Mouse (Mus musculus): ENCODE data around the gene Olfr462. TPM values are rescaled to one million over a fixed set of nuclear protein-coding genes. Genes with fewer than 3 reads are reported as not detected.

The Olfr462 gene
- polyA plus RNA-seq, 1 experiment = not detected

- no peak overlapping the region for H3K4me3 ChIP-seq
- no peak for TF ChIP-seq MAX (IDR thresholded peaks at IDR 0.05; ENCODE audit: low read depth)
- TF ChIP-seq CEBPB (IDR thresholded peaks at IDR 0.05; ENCODE audit: insufficient read depth, poor library complexity, severe bottlenecking) = no peak
- no peak for TF ChIP-seq MYOD1 (IDR thresholded peaks at IDR 0.05; ENCODE audit: control insufficient read depth in 1 of 3, insufficient read length in 2 of 3, low read depth in 2 of 3)
- TF ChIP-seq POLR2AphosphoS2 (IDR thresholded peaks at IDR 0.05; ENCODE audit: insufficient read length, low read depth) = no peak
- TF ChIP-seq E2F4 (IDR thresholded peaks at IDR 0.05; ENCODE audit: insufficient read depth) = no peak
- no peak for TF ChIP-seq USF1 (IDR thresholded peaks at IDR 0.05; ENCODE audit: low read depth)
- TF ChIP-seq REST (IDR thresholded peaks at IDR 0.05; ENCODE audit: insufficient read depth, insufficient read length) = no peak
- no peak for TF ChIP-seq SRF (IDR thresholded peaks at IDR 0.05; ENCODE audit: control insufficient read depth, insufficient read length, low read depth)
- no peak for TF ChIP-seq TCF12 (IDR thresholded peaks at IDR 0.05; ENCODE audit: insufficient read depth, poor library complexity, severe bottlenecking)
- TF ChIP-seq POLR2A (IDR thresholded peaks at IDR 0.05; ENCODE audit: insufficient read length, low read depth) = no peak
- TF ChIP-seq MYOG (IDR thresholded peaks at IDR 0.05; ENCODE audit: control insufficient read depth in 1 of 3, insufficient read depth in 1 of 3, insufficient read length in 2 of 3, low read depth in 2 of 3) = no peak
- no peak overlapping the region for H3K4me2 ChIP-seq (ENCODE audit: low read depth)
- H3K27me3 ChIP-seq (ENCODE audit: control insufficient read depth, insufficient read depth, insufficient read length) = no peaks in the 10 kb centered on the region
- no peak overlapping the region for H3ac ChIP-seq (ENCODE audit: control insufficient read depth, insufficient read length)
- H3K79me2 ChIP-seq (ENCODE audit: control insufficient read depth, insufficient read depth) = no peaks in the 10 kb centered on the region
- no peaks in the 10 kb centered on the region for H3K36me3 ChIP-seq (ENCODE audit: control insufficient read depth, insufficient read depth)
Measured at GRCm38 (mm10) chr11:87859273-87859672, 32.8 kb downstream of the Olfr462 start.

- Histone ChIP-seq H3K36me3 (ENCODE audit: control insufficient read depth, insufficient read depth) (no peaks in the 10 kb centered on the region), H3K4me2 (ENCODE audit: low read depth) (no peak overlapping the region), H3ac (ENCODE audit: control insufficient read depth, insufficient read length) (no peak overlapping the region), H3K79me2 (ENCODE audit: control insufficient read depth, insufficient read depth) (no peaks in the 10 kb centered on the region), H3K27me3 (ENCODE audit: control insufficient read depth, insufficient read depth, insufficient read length) (no peaks in the 10 kb centered on the region), H3K4me3 (no peak overlapping the region)
- TF ChIP-seq TCF12 (IDR thresholded peaks at IDR 0.05; ENCODE audit: insufficient read depth, poor library complexity, severe bottlenecking) (no peak), USF1 (IDR thresholded peaks at IDR 0.05; ENCODE audit: low read depth) (no peak), REST (IDR thresholded peaks at IDR 0.05; ENCODE audit: insufficient read depth, insufficient read length) (no peak), POLR2A (IDR thresholded peaks at IDR 0.05; ENCODE audit: insufficient read length, low read depth) (no peak), MYOD1 (IDR thresholded peaks at IDR 0.05; ENCODE audit: control insufficient read depth in 1 of 3, insufficient read length in 2 of 3, low read depth in 2 of 3) (no peak), SRF (IDR thresholded peaks at IDR 0.05; ENCODE audit: control insufficient read depth, insufficient read length, low read depth) (no peak), MAX (IDR thresholded peaks at IDR 0.05; ENCODE audit: low read depth) (no peak)
Measured at GRCm38 (mm10) chr11:87854550-87854949, 37.5 kb downstream of the Olfr462 start.

- no peak for TF ChIP-seq E2F4 (IDR thresholded peaks at IDR 0.05; ENCODE audit: insufficient read depth)
- no peaks in the 10 kb centered on the region for H3K27me3 ChIP-seq (ENCODE audit: control insufficient read depth, insufficient read depth, insufficient read length)
- peak overlapping the region; percentile 94 for H3K4me2 ChIP-seq (ENCODE audit: low read depth)
- H3ac ChIP-seq (ENCODE audit: control insufficient read depth, insufficient read length) = no peak overlapping the region
- no peaks in the 10 kb centered on the region for H3K36me3 ChIP-seq (ENCODE audit: control insufficient read depth, insufficient read depth)
- peak overlapping the region; percentile 47 for H3K4me3 ChIP-seq
- no peaks in the 10 kb centered on the region for H3K79me2 ChIP-seq (ENCODE audit: control insufficient read depth, insufficient read depth)
Measured at GRCm38 (mm10) chr11:87853597-87853954, 38.5 kb downstream of the Olfr462 start.

GRCm38 (mm10) chr11:87852690-87853596 is 39.1 kb downstream of the Olfr462 start, which contains the start of gene Mks1:
Gene Mks1, plus strand, starts transcription at chr11:87853215.
- H3K4me2 ChIP-seq (ENCODE audit: low read depth) = peak within 1 kb of the TSS; percentile 94
- no peaks in the 10 kb centered on the region for H3K27me3 ChIP-seq (ENCODE audit: control insufficient read depth, insufficient read depth, insufficient read length)
- no peak within 1 kb of the TSS for H3ac ChIP-seq (ENCODE audit: control insufficient read depth, insufficient read length)
- TF ChIP-seq MYOD1 (IDR thresholded peaks at IDR 0.05; ENCODE audit: control insufficient read depth in 1 of 3, insufficient read length in 2 of 3, low read depth in 2 of 3) = peak in 2 of 3 experiments; percentile 93 to 94
- TF ChIP-seq TCF3 (IDR thresholded peaks at IDR 0.05; ENCODE audit: insufficient read length, low read depth) = peak; percentile 41
- no peak for TF ChIP-seq USF1 (IDR thresholded peaks at IDR 0.05; ENCODE audit: low read depth)
- peak; percentile 39 for TF ChIP-seq SRF (IDR thresholded peaks at IDR 0.05; ENCODE audit: control insufficient read depth, insufficient read length, low read depth)
- peak; percentile 81 for TF ChIP-seq POLR2AphosphoS2 (IDR thresholded peaks at IDR 0.05; ENCODE audit: insufficient read length, low read depth)
- TF ChIP-seq MYOG (IDR thresholded peaks at IDR 0.05; ENCODE audit: control insufficient read depth in 1 of 3, insufficient read depth in 1 of 3, insufficient read length in 2 of 3, low read depth in 2 of 3) = peak; percentile 50 to 98 (median 96)
- no peak for TF ChIP-seq REST (IDR thresholded peaks at IDR 0.05; ENCODE audit: insufficient read depth, insufficient read length)
- peak; percentile 94 for TF ChIP-seq POLR2A (IDR thresholded peaks at IDR 0.05; ENCODE audit: insufficient read length, low read depth)
- TF ChIP-seq MAX (IDR thresholded peaks at IDR 0.05; ENCODE audit: low read depth) = no peak
- H3K4me3 ChIP-seq = peak within 1 kb of the TSS; percentile 47
- H3K36me3 ChIP-seq (ENCODE audit: control insufficient read depth, insufficient read depth) = no peaks in the 10 kb centered on the region
- no peaks in the 10 kb centered on the region for H3K79me2 ChIP-seq (ENCODE audit: control insufficient read depth, insufficient read depth)

- no peak overlapping the region for H3ac ChIP-seq (ENCODE audit: control insufficient read depth, insufficient read length)
- no peak overlapping the region for H3K4me2 ChIP-seq (ENCODE audit: low read depth)
- peaks cover 5% of the 10 kb centered on the region for H3K27me3 ChIP-seq (ENCODE audit: control insufficient read depth, insufficient read depth, insufficient read length)
- H3K79me2 ChIP-seq (ENCODE audit: control insufficient read depth, insufficient read depth) = no peaks in the 10 kb centered on the region
- no peak for TF ChIP-seq POLR2AphosphoS2 (IDR thresholded peaks at IDR 0.05; ENCODE audit: insufficient read length, low read depth)
- no peak for TF ChIP-seq MYOG (IDR thresholded peaks at IDR 0.05; ENCODE audit: control insufficient read depth in 1 of 3, insufficient read depth in 1 of 3, insufficient read length in 2 of 3, low read depth in 2 of 3)
- no peak for TF ChIP-seq TCF3 (IDR thresholded peaks at IDR 0.05; ENCODE audit: insufficient read length, low read depth)
- TF ChIP-seq REST (IDR thresholded peaks at IDR 0.05; ENCODE audit: insufficient read depth, insufficient read length) = no peak
- no peak for TF ChIP-seq MAX (IDR thresholded peaks at IDR 0.05; ENCODE audit: low read depth)
- no peak for TF ChIP-seq TCF12 (IDR thresholded peaks at IDR 0.05; ENCODE audit: insufficient read depth, poor library complexity, severe bottlenecking)
- no peak for TF ChIP-seq SRF (IDR thresholded peaks at IDR 0.05; ENCODE audit: control insufficient read depth, insufficient read length, low read depth)
- no peak for TF ChIP-seq MYOD1 (IDR thresholded peaks at IDR 0.05; ENCODE audit: control insufficient read depth in 1 of 3, insufficient read length in 2 of 3, low read depth in 2 of 3)
- no peak for TF ChIP-seq POLR2A (IDR thresholded peaks at IDR 0.05; ENCODE audit: insufficient read length, low read depth)
- no peak for TF ChIP-seq CEBPB (IDR thresholded peaks at IDR 0.05; ENCODE audit: insufficient read depth, poor library complexity, severe bottlenecking)
- no peak for TF ChIP-seq USF1 (IDR thresholded peaks at IDR 0.05; ENCODE audit: low read depth)
- no peak for TF ChIP-seq E2F4 (IDR thresholded peaks at IDR 0.05; ENCODE audit: insufficient read depth)
- no peaks in the 10 kb centered on the region for H3K36me3 ChIP-seq (ENCODE audit: control insufficient read depth, insufficient read depth)
- no peak overlapping the region for H3K4me3 ChIP-seq
Measured at GRCm38 (mm10) chr11:87847884-87848283, 44.2 kb downstream of the Olfr462 start.
